Mouse (Mus musculus) hindbrain, embryonic 10.5 days (tissue): Measurements from ENCODE around the gene Rgn. TPM values are rescaled to one million over a fixed set of nuclear protein-coding genes. Genes with fewer than 3 reads are reported as not detected.
A peak's percentile ranks its signal among the peaks of the same experiment; 100 is the strongest.

Experiments used
- DNase-seq: peaks from one replicate; pipeline ENCODE4 v3.0.0-alpha.2; 2017; ENCODE audit warnings: low spot score
- H3K27ac ChIP-seq: fragments of 300-500 bp; sonication (generic); 2 replicates; pipeline ENCODE4 v1.5.1; 2016; ENCODE audit warnings: mild to moderate bottlenecking, moderate library complexity
- H3K27me3 ChIP-seq: fragments of 300-500 bp; sonication (generic); 2 replicates; pipeline ENCODE4 v1.6.1; 2016; ENCODE audit warnings: mild to moderate bottlenecking; ENCODE audit not compliant: poor library complexity, insufficient read depth, severe bottlenecking
- H3K36me3 ChIP-seq: fragments of 300-500 bp; sonication (generic); 2 replicates; pipeline ENCODE4 v1.6.1; 2016; ENCODE audit warnings: mild to moderate bottlenecking, moderate library complexity
- H3K4me1 ChIP-seq: fragments of 300-500 bp; sonication (generic); replicated peaks from 2 replicates; pipeline ENCODE4 v1.6.1; 2016; ENCODE audit warnings: mild to moderate bottlenecking
- H3K4me3 ChIP-seq: fragments of 300-500 bp; sonication (generic); 2 replicates; pipeline ENCODE4 v1.5.1; 2016; ENCODE audit warnings: mild to moderate bottlenecking, moderate library complexity
- H3K9me3 ChIP-seq: fragments of 300-500 bp; sonication (generic); 2 replicates; pipeline ENCODE4 v1.6.1; 2016; ENCODE audit warnings: mild to moderate bottlenecking, moderate library complexity
- WGBS: fragments of 180-500 bp; shearing (Covaris S2); methylation state at CpG from one replicate; pipeline ENCODE4 v1.1.7; 2016; 5-methylcytosine and 5-hydroxymethylcytosine counted together
- polyA plus RNA-seq: library from polyadenylated mRNA; unstranded; fragments of >200 nt; fragmentation: Nextera tagmentation; extraction: Ambion mirVana; gene quantifications from 2 replicates; pipeline ENCODE4 v1.2.1, GENCODE M21; 2016

Rgn gene
- 0.09 TPM in 1 of 2 replicates, not detected in the other for polyA plus RNA-seq

DNA sequence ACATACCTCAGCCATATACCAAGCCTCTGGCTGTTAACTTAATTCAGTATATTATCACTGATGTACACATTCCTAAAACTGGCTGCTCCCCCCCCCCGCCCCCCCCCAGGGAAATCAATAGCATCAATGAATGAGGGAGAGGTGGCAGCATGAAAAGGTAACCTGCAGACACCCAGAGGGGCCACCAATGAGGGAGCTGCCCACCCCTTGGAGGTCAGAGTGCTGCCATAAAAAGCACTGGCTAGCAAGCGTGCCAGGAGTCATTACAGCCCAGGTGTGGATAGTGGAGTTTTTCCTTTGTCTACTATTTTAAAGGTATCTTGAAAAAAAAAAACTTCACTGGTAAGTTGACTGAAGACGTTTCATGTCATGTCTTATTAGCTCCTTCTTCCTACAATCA lies at the start of gene Rgn:
TSS of gene Rgn (plus strand) at position 256 of the 400 bp plus-strand sequence.
- Histone ChIP-seq H3K27ac (no peak within 1 kb of the TSS), H3K4me1 (0 out of 2 replicates have a peak, but pooled peaks cover 3% of the 10 kb centered on the region), H3K27me3 (no peaks in the 10 kb centered on the region), H3K9me3 (no peaks in the 10 kb centered on the region), H3K36me3 (no peaks in the 10 kb centered on the region), H3K4me3 (peak within 1 kb of the TSS; percentile 49)
- 81% methylated on average over 3 of the region's 3 CpGs for WGBS
- no peak for DNase-seq

DNA sequence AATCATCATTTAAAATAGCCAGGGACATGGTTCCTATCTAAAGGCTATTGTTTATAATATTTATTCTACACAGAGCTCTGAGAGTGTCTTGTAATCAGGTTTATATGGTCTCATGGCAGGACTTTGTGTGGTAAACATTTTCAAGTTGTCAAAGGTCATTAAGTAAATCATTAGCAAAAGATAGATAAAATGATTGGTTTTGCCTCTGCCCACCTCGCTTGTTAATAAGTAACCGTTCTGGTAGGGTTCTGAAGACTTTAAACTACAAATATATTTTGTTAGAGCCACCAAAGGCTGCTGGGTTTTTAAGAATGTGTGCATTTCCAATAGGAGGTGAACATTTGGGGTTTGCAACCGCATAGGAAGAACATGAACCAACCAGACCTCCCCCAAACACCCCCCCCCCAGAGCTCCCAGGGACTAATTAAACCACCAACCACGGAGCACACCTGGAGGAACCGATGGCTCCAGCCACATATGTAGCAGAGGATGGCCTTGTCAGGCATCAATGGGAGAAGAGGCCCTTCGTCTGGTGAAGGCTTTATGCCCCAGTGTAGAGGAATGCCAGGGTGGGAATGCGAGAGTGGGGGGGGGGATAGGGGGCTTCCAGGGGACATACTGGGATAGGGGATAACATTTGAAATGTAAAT lies 29.2 kb upstream of the Rgn start:
- 87% methylated on average over 7 of the region's 7 CpGs for WGBS
- Histone ChIP-seq H3K36me3 (peaks cover 22% of the 10 kb centered on the region), H3K27ac (no peak overlapping the region), H3K27me3 (no peaks in the 10 kb centered on the region), H3K4me3 (no peak overlapping the region), H3K9me3 (no peaks in the 10 kb centered on the region), H3K4me1 (no peaks in the 10 kb centered on the region)
- no peak for DNase-seq

DNA sequence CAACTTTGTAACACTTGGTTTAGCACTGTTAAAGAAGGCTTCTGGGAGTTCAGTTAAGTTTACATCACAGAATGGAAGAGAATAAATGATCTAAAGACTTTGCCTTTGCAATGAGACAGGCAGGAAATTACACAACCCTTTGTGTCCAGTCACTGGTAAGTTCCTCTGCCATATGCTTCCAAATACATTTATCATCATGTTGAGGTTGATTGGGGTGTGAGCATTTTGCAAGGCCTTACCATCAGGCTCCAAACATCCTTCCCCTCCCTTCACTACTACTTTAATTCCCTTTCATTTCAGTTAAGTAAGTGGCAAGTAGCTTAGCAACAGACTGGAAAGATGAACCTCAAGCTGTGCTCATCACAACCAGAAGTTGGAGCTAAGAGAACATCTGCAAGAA lies 28.0 kb upstream of the Rgn start:
- Histone ChIP-seq H3K4me1 (no peaks in the 10 kb centered on the region), H3K4me3 (no peak overlapping the region), H3K27me3 (no peaks in the 10 kb centered on the region), H3K36me3 (peaks cover 17% of the 10 kb centered on the region), H3K27ac (no peak overlapping the region), H3K9me3 (no peaks in the 10 kb centered on the region)
- no peak for DNase-seq

DNA sequence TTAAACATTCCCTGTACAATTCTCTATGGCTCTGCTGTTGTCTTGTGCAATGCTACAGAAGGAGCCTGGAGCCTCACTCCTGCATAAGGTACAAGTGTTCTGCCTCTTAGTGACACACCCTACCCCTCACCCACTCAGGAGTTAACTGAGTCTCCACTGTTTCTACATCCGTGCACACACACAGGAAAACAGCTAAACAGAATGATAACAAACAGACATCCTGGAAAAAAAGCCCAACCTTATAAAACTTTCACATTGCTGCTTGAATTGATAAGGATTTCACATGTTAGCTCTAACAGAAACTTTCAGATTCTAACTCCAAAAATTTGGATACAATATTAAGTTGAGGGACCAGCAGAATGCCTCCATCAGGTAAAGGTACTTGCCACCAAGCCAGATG lies 17.0 kb upstream of the Rgn start:
- H3K36me3 ChIP-seq: no peaks in the 10 kb centered on the region
- H3K4me1 ChIP-seq: no peaks in the 10 kb centered on the region
- DNase-seq: no peak
- 39% methylated on average over 1 of the region's 1 CpGs for WGBS
- no peak overlapping the region for H3K27ac ChIP-seq
- H3K4me3 ChIP-seq: no peak overlapping the region
- H3K27me3 ChIP-seq: no peaks in the 10 kb centered on the region
- H3K9me3 ChIP-seq: no peaks in the 10 kb centered on the region

DNA sequence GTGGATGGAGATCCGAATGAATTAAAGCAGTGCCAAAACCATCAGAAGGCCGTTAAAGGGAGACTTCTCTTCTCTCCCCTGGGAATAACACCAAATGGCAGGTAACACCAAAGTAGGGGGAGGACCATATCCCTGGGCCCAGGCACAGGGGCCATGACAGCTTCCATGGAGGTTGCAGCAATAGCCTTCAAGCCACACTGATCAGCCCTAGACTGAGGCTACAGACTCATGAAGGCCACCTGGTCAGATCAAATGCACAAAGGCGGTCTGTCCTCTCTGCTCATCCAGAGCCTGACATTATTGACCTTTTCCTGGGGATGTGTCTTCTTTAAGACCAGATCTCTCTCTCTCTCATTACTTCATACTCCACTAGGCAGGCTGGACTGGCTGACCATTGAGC lies 5.7 kb upstream of the Rgn start:
- Histone ChIP-seq H3K4me3 (no peak overlapping the region), H3K9me3 (no peaks in the 10 kb centered on the region), H3K4me1 (0 out of 2 replicates have a peak, but pooled peaks cover 3% of the 10 kb centered on the region), H3K27ac (no peak overlapping the region), H3K36me3 (no peaks in the 10 kb centered on the region), H3K27me3 (no peaks in the 10 kb centered on the region)
- WGBS: 83% methylated on average over 3 of the region's 3 CpGs
- no peak for DNase-seq

DNA sequence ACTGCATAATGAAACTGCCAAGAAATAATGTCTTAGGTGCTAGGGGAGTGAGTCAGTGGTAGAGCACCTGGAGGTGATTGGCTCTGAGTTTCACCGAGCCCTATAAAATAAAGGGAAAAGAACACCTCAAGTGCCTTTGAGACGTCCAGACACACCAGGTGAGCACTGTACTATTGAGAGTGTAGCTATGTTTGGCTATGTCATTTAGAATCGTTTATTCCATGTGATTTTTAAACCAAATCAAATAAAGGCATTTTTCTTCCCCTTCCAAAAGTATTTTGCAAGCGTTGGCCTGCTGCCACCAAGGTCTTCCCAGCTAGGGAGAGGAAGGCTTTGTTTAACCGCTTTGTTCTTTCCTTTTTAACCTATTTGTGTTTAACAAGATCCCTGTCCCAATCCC lies 2.0 kb upstream of the Rgn start:
- no peak overlapping the region for H3K27ac ChIP-seq
- no peak for DNase-seq
- no peaks in the 10 kb centered on the region for H3K9me3 ChIP-seq
- H3K4me1 ChIP-seq: 0 out of 2 replicates have a peak, but pooled peaks cover 3% of the 10 kb centered on the region
- H3K36me3 ChIP-seq: no peaks in the 10 kb centered on the region
- H3K27me3 ChIP-seq: no peaks in the 10 kb centered on the region
- H3K4me3 ChIP-seq: peak overlapping the region; percentile 49
- 64% methylated on average over 5 of the region's 5 CpGs for WGBS

DNA sequence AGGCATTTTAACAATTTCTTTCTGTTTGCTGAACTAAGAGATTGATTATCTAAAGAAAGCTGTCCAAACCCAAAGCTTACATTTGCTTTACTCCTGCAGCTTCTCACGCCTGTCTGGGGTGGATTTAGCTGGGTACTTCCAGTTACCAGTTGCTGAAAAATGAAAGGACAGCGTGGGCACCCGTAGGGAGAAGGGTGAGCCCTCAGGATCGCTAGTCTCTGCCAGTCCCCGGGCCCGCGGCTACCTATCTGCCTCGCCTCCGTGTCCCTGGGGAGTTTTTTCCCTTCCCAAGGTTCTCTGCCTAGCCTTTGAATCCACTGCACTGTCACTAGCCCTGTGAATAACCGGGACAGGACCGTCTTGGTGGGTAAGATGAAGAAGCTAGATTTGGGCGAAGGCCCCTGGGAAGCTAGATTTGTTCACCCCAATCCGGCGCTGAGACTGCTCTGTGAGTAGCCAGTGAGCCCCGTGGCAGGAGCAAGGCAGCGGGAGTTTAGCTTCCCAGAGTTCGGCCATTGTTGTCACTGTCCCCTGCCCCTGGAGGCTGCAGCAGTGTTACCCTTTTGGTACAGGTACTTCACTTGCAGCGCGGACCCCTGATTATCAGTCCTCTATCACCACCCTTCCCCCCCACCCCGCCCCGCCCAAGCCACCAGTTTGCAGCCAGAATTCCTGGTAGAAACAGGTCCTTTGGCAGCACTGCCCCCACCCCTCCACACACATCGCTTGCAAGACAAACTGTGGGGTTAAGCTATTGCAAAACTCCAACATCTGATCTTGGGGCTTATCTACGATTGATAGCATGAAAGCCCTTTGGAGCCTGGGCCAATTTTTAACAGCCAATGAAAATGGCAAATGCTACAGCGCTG lies 1.3 kb upstream of the Rgn start:
- 26% methylated on average over 24 of the region's 24 CpGs for WGBS
- no peaks in the 10 kb centered on the region for H3K36me3 ChIP-seq
- peak overlapping the region; percentile 67; the same call in 1 of the 2 replicates for H3K27ac ChIP-seq
- peak overlapping the region; percentile 49 for H3K4me3 ChIP-seq
- H3K9me3 ChIP-seq: no peaks in the 10 kb centered on the region
- peak; percentile 16 for DNase-seq
- no peaks in the 10 kb centered on the region for H3K27me3 ChIP-seq
- H3K4me1 ChIP-seq: 0 out of 2 replicates have a peak, but pooled peaks cover 3% of the 10 kb centered on the region

DNA sequence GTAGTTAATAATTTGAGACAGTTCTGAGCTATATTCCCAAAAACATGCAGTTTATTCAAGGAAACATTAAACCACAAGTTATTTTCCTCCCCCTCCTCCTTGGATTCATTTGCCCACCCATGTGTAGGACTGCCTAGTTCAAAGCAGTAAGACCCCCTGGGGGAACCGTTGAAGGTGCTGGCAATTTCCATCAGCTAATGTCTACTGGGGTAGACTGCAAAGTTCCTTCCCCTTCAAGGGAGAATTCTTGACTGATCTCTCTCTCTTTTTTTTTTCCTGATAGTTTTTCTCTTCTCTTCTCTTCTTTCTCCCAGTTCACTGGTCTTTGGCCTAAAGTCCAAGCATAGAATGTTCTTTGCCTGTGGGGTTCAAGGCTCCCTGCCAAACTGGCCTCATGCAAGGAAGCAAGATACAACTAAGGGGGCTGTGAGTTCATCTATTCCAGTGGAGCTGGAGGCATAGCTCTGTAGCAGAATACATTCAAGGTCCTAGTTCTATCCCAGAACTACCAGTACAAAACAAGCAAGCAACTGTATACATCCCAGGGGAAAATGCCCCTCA lies 627 bp upstream of the Rgn start:
- peak overlapping the region; percentile 49; the same call in 1 of the 2 replicates for H3K4me3 ChIP-seq
- no peaks in the 10 kb centered on the region for H3K9me3 ChIP-seq
- H3K27ac ChIP-seq: no peak overlapping the region
- no peak for DNase-seq
- no peaks in the 10 kb centered on the region for H3K36me3 ChIP-seq
- 0 out of 2 replicates have a peak, but pooled peaks cover 3% of the 10 kb centered on the region for H3K4me1 ChIP-seq
- no peaks in the 10 kb centered on the region for H3K27me3 ChIP-seq
- 35% methylated on average over 1 of the region's 1 CpGs for WGBS

DNA sequence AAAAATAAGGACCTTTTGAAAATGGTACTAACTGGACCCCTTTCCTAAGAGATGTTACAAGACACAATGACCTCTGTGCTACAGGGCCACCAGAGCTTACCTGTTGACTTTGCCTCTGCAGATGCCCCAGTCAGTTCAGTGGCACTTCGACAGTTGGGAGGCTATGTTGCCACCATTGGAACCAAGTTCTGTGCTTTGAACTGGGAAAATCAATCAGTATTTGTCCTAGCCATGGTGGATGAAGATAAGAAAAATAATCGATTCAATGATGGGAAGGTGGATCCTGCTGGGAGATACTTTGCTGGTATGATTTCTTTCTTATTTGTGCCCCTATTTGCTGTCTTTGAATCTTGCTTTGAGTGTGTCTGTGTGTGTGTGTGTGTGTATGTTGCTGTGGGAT lies 2.6 kb downstream of the Rgn start:
- H3K9me3 ChIP-seq: no peaks in the 10 kb centered on the region
- 84% methylated on average over 2 of the region's 2 CpGs for WGBS
- H3K4me3 ChIP-seq: no peak overlapping the region
- H3K36me3 ChIP-seq: no peaks in the 10 kb centered on the region
- H3K4me1 ChIP-seq: 0 out of 2 replicates have a peak, but pooled peaks cover 3% of the 10 kb centered on the region
- H3K27me3 ChIP-seq: no peaks in the 10 kb centered on the region
- no peak for DNase-seq
- H3K27ac ChIP-seq: no peak overlapping the region

DNA sequence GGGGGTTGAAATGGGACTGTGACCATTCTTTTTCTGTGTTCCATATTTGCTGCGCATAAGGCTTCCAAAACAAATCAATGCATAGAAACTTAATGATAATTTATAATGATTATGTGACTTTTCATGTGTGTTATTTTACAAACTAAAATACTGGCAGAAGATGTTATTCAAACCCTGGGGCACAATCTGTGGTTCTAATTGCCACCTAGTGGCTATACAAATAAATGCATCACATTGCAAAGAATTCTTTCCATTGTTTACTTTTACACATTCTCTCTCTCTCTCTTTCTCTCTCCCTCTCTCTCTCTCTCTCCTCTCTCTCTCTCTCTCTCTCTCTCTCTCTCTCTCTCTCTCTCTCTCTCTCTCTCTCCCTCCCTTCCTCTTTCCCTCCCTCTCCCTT lies 12.3 kb downstream of the Rgn start:
- Histone ChIP-seq H3K4me1 (no peaks in the 10 kb centered on the region), H3K9me3 (no peaks in the 10 kb centered on the region), H3K4me3 (no peak overlapping the region), H3K27me3 (no peaks in the 10 kb centered on the region), H3K36me3 (no peaks in the 10 kb centered on the region), H3K27ac (no peak overlapping the region)
- DNase-seq: no peak
- 30% methylated on average over 1 of the region's 1 CpGs for WGBS

DNA sequence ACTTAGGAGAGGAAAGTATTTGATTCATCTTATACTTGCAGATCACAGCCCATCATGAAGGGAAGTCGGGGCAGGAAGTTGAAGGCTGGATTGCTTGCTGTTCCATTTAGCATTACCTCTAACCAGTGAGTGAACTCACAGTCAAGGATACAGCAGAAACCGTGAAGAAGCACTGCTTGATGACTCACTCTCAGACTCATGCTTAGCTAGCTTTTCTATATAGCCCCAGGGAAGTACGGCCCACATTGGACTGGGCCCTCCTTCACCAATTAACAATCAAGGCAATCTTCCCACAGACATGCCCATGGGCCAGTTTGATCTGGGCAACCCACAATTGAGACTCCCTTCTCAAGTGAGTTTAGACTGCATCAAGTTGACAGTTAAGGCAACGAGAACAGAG lies 14.4 kb downstream of the Rgn start:
- DNase-seq: no peak
- Histone ChIP-seq H3K4me3 (no peak overlapping the region), H3K27me3 (no peaks in the 10 kb centered on the region), H3K4me1 (no peaks in the 10 kb centered on the region), H3K9me3 (no peaks in the 10 kb centered on the region), H3K36me3 (no peaks in the 10 kb centered on the region), H3K27ac (no peak overlapping the region)
- WGBS: 80% methylated on average over 4 of the region's 4 CpGs

DNA sequence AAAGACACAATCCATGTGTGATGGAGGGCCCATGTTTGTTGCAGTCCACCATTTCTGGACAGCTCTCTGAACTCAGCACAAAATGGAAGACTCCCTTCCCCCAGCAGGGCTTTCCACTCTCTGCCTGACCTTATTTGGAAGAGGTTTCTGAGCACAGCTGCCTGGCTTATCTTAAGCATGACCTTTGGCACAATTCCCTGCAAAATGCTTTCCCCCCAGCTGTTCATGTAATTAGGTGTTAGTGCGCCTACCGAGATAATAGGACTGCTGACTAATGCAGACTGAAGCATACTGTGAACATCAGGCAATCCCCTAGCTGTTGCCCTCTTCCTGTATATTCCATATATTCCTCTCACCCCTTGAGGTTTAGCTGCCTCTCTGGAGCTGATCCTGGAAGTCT lies 21.4 kb downstream of the Rgn start:
- DNase-seq: peak; percentile 11
- no peaks in the 10 kb centered on the region for H3K36me3 ChIP-seq
- H3K4me3 ChIP-seq: no peak overlapping the region
- WGBS: 61% methylated on average over 2 of the region's 2 CpGs
- no peaks in the 10 kb centered on the region for H3K4me1 ChIP-seq
- no peaks in the 10 kb centered on the region for H3K9me3 ChIP-seq
- H3K27me3 ChIP-seq: no peaks in the 10 kb centered on the region
- H3K27ac ChIP-seq: no peak overlapping the region

DNA sequence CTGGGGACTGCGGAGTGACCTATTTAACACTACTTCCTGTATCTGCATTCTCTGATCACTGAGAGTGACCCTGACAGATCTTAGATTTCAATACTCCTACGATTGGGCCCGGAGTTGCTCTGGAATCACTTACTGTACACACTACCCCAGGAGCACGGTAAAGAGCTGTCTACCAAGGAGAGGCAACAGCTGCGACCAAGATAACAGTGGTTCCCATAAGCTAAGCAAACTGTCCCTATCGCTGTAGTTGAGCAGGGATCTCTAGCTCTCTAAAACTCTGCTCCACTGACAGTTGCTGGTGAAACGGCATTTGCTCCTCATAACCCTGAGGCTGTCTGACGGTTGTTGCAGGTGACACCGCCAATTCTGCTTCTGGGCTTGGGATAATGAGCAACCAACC lies 23.1 kb downstream of the Rgn start:
- Histone ChIP-seq H3K9me3 (no peaks in the 10 kb centered on the region), H3K27me3 (no peaks in the 10 kb centered on the region), H3K27ac (no peak overlapping the region), H3K4me1 (no peaks in the 10 kb centered on the region), H3K36me3 (no peaks in the 10 kb centered on the region), H3K4me3 (no peak overlapping the region)
- 84% methylated on average over 9 of the region's 9 CpGs for WGBS
- DNase-seq: no peak
